Mouse (Mus musculus) myocyte (in vitro differentiated cells): Measurements from ENCODE around the gene Myl7. TPM values are rescaled to one million over a fixed set of nuclear protein-coding genes. Genes with fewer than 3 reads are reported as not detected.

ENCODE experiments used
- H3K27me3 ChIP-seq: one replicate; pipeline ENCODE4 v1.6.1; 2011; ENCODE audit not compliant: control insufficient read depth, insufficient read depth, insufficient read length
- H3K36me3 ChIP-seq: one replicate; pipeline ENCODE4 v1.6.1; 2011; ENCODE audit not compliant: control insufficient read depth, insufficient read depth
- H3K4me2 ChIP-seq: one replicate; pipeline ENCODE4 v1.6.1; 2011; ENCODE audit warnings: low read depth, control low read depth
- H3K4me3 ChIP-seq: one replicate; pipeline ENCODE4 v1.5.1; 2011; ENCODE audit warnings: mild to moderate bottlenecking, control low read depth, moderate library complexity
- H3K79me2 ChIP-seq: one replicate; pipeline ENCODE4 v1.6.1; 2011; ENCODE audit not compliant: control insufficient read depth, insufficient read depth
- H3ac ChIP-seq: one replicate; pipeline ENCODE4 v1.6.1; 2011; ENCODE audit not compliant: control insufficient read depth, insufficient read length
- CEBPB ChIP-seq: IDR thresholded peaks from 2 replicates; pipeline ENCODE4 v1.6.1; 2011; ENCODE audit warnings: mild to moderate bottlenecking, moderate library complexity; ENCODE audit not compliant: poor library complexity, insufficient read depth, severe bottlenecking
- E2F4 ChIP-seq: IDR thresholded peaks from one replicate; pipeline ENCODE4 v1.6.1; 2011; ENCODE audit warnings: mild to moderate bottlenecking, control low read depth, moderate library complexity; ENCODE audit not compliant: insufficient read depth
- MAX ChIP-seq: IDR thresholded peaks from one replicate; pipeline ENCODE4 v1.6.1; 2011; ENCODE audit warnings: low read depth, mild to moderate bottlenecking, control low read depth
- MYOD1 ChIP-seq, 3 experiments: IDR thresholded peaks; one replicate each; pipeline ENCODE4 v1.6.1; 2011; ENCODE audit warnings: control low read depth in 2 of 3, low read depth in 2 of 3, mild to moderate bottlenecking in 2 of 3, moderate library complexity in 1 of 3; ENCODE audit not compliant: insufficient read length in 2 of 3, control insufficient read depth in 1 of 3
- MYOG ChIP-seq, 3 experiments: IDR thresholded peaks; one replicate each; pipeline ENCODE4 v1.6.1; 2011; ENCODE audit warnings: control low read depth in 2 of 3, low read depth in 2 of 3, mild to moderate bottlenecking in 2 of 3; ENCODE audit not compliant: insufficient read length in 2 of 3, control insufficient read depth in 1 of 3, insufficient read depth in 1 of 3
- POLR2A ChIP-seq: IDR thresholded peaks from one replicate; pipeline ENCODE4 v1.6.1; 2011; ENCODE audit warnings: low read depth, mild to moderate bottlenecking, control low read depth, moderate library complexity; ENCODE audit not compliant: insufficient read length
- POLR2AphosphoS2 ChIP-seq: IDR thresholded peaks from one replicate; pipeline ENCODE4 v1.6.1; 2011; ENCODE audit warnings: low read depth, control low read depth; ENCODE audit not compliant: insufficient read length
- REST ChIP-seq: IDR thresholded peaks from one replicate; pipeline ENCODE4 v1.6.1; 2011; ENCODE audit warnings: mild to moderate bottlenecking, control low read depth, moderate library complexity; ENCODE audit not compliant: insufficient read depth, insufficient read length
- SRF ChIP-seq: IDR thresholded peaks from one replicate; pipeline ENCODE4 v1.6.1; 2011; ENCODE audit warnings: low read depth; ENCODE audit not compliant: control insufficient read depth, insufficient read length
- TCF12 ChIP-seq: IDR thresholded peaks from one replicate; pipeline ENCODE4 v1.6.1; 2011; ENCODE audit warnings: mild to moderate bottlenecking, control low read depth; ENCODE audit not compliant: poor library complexity, insufficient read depth, severe bottlenecking
- TCF3 ChIP-seq: IDR thresholded peaks from one replicate; pipeline ENCODE4 v1.6.1; 2011; ENCODE audit warnings: low read depth, control low read depth; ENCODE audit not compliant: insufficient read length
- USF1 ChIP-seq: IDR thresholded peaks from one replicate; pipeline ENCODE4 v1.6.1; 2011; ENCODE audit warnings: low read depth, mild to moderate bottlenecking, control low read depth, moderate library complexity
- polyA plus RNA-seq: library from polyadenylated mRNA; unstranded; fragments of >200 nt; fragmentation: generic; extraction: Trizol; gene quantifications from one replicate; pipeline ENCODE4 v1.2.1, GENCODE M21; 2012; ENCODE audit warnings: missing spikeins

Myl7 gene
- polyA plus RNA-seq, 1 experiment = not detected

DNA sequence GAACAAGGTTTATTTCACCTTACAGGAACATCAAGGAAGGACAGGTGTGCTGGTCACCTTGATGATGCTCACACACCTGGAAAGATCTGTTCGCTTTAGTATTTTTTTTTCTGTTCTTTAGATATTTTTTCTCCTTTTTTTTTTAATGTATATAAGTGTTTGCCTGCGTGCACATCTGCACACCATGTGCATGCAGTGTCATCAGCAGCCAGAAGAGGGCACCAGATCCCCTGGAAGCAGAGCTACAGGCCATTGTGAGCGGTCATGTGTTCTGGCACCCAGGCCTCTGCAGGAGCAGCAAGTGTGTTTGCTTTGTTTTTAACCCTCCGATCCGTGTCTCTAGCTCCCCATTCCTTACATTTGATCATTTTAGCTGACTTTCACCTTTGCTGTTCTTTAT is 18.7 kb downstream of the Myl7 start:
- Histone ChIP-seq H3K4me3 (no peak overlapping the region), H3K27me3 (no peaks in the 10 kb centered on the region), H3K4me2 (no peak overlapping the region), H3K79me2 (no peaks in the 10 kb centered on the region), H3K36me3 (no peaks in the 10 kb centered on the region), H3ac (no peak overlapping the region)
- TF ChIP-seq E2F4 (no peak), SRF (no peak), MYOG (IDR thresholded peaks at IDR 0.05; ENCODE audit: control insufficient read depth in 1 of 3, insufficient read depth in 1 of 3, insufficient read length in 2 of 3, low read depth in 2 of 3) (no peak), MAX (no peak), USF1 (no peak), MYOD1 (IDR thresholded peaks at IDR 0.05; ENCODE audit: control insufficient read depth in 1 of 3, insufficient read length in 2 of 3, low read depth in 2 of 3) (no peak), CEBPB (no peak), TCF12 (no peak)

DNA sequence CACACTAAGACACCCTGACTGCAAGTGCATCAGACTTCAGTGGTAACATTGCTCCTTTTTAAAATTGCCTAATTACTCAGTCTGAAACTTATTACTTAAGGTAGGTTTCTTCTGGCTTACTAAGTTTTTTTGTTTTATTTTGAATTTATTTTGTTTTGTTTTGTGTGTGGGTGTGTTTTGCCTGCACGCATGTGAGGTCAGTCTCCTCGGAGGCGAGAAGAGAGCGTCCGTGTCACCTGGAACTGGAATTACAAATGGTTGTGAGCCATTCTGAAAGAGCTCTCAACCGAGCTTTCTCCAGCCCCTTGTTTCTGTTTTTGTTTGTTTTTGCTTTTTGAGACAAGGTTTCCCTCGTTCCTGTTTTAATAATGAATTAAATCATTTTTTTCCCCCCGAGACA is 19.9 kb downstream of the Myl7 start:
- H3K79me2 ChIP-seq = no peaks in the 10 kb centered on the region
- no peaks in the 10 kb centered on the region for H3K36me3 ChIP-seq
- no peak overlapping the region for H3ac ChIP-seq
- H3K27me3 ChIP-seq = no peaks in the 10 kb centered on the region
- H3K4me2 ChIP-seq = peak overlapping the region; percentile 66
- H3K4me3 ChIP-seq = peak overlapping the region; percentile 50
- TF ChIP-seq MYOD1 (IDR thresholded peaks at IDR 0.05; ENCODE audit: control insufficient read depth in 1 of 3, insufficient read length in 2 of 3, low read depth in 2 of 3) (no peak), SRF (no peak), POLR2A (no peak), TCF12 (no peak)

DNA sequence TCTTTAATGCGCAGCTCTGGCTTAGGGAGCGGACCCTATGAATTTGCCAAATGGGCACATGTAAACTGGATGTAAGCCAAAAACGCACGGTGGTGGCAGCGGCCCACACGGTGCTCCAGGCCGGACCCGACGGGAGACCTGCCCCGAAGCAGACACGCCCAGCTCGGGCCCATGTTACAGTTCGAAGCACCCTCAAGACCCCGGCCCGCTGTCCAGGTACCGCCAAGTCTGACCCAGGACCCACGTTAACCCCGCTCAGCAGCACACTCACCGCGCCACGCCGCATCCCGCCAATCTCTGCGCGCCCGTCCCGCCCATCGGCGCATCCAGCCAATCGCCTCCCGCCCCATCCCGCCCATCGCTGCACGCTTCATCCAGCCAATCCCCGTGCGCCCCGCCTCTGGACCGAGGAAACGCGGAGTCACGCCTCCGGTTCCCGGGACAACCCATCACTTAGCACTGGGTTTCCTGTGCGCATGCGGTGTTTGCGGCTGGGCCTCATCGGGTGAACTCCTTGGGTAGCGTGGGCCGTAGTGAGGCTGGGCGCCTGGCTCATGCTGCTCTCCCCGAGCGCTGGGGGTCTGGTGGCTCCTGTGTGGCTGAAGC is 20.6 kb downstream of the Myl7 start, which contains the start of gene Pold2:
TSS of gene Pold2 (minus strand) at position 372 of the 606 bp plus-strand sequence.
- H3ac ChIP-seq = peak within 1 kb of the TSS; percentile 14
- peak within 1 kb of the TSS; percentile 50 for H3K4me3 ChIP-seq
- H3K79me2 ChIP-seq = no peaks in the 10 kb centered on the region
- H3K36me3 ChIP-seq = no peaks in the 10 kb centered on the region
- H3K4me2 ChIP-seq = peak within 1 kb of the TSS; percentile 88
- no peaks in the 10 kb centered on the region for H3K27me3 ChIP-seq
- TF ChIP-seq REST (no peak), MAX (no peak), POLR2AphosphoS2 (peak; percentile 83), E2F4 (peak; percentile 45), TCF3 (no peak), TCF12 (no peak), USF1 (no peak), CEBPB (no peak), MYOG (IDR thresholded peaks at IDR 0.05; ENCODE audit: control insufficient read depth in 1 of 3, insufficient read depth in 1 of 3, insufficient read length in 2 of 3, low read depth in 2 of 3) (peak in 1 of 3 experiments; percentile 3), SRF (peak; percentile 65), POLR2A (peak; percentile 93), MYOD1 (IDR thresholded peaks at IDR 0.05; ENCODE audit: control insufficient read depth in 1 of 3, insufficient read length in 2 of 3, low read depth in 2 of 3) (no peak)

DNA sequence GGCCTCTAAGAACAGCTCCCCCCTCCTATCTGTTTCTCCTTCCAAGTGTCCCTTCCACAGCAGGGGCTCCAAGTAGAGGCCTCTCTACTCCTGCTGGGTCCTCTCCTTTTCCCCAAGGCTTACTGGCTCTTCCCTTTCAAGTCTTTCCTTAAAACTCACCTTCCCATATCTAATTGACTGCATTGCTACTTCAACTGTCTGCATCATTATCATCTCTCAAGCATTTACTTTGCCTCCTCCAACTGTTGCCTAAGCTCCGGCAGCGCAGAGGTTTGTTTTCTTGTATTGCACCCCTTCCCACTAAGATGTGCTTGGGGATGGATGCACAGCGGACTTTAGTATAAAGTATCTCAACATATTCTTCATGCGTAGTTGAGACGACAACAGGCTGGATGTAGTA is 21.2 kb downstream of the Myl7 start:
- no peaks in the 10 kb centered on the region for H3K27me3 ChIP-seq
- peak overlapping the region; percentile 14 for H3ac ChIP-seq
- H3K4me2 ChIP-seq = peak overlapping the region; percentile 88
- H3K79me2 ChIP-seq = no peaks in the 10 kb centered on the region
- no peak for TF ChIP-seq TCF3
- H3K4me3 ChIP-seq = peak overlapping the region; percentile 50
- H3K36me3 ChIP-seq = no peaks in the 10 kb centered on the region

DNA sequence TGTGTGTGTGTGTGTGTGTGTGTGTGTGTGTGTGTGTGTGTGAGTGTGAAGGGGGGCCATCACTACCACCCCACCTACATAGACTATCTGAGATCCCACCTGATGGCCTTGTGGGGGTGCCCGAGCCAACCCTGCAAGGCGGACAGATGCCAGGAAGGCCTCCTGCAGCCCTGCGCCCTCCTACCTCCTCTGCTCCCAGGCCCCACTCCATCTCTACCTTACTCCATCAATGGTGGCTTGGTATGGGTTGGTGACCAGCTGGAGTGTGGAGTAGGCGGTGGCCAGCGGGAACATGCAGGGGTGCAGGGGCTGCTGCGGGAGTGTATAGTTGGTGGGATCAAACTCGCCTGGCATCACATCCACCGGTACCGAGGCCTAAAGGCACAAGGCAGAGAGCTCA is 25.4 kb downstream of the Myl7 start:
- Histone ChIP-seq H3K4me2 (no peak overlapping the region), H3K79me2 (no peaks in the 10 kb centered on the region), H3K27me3 (no peaks in the 10 kb centered on the region), H3ac (no peak overlapping the region), H3K4me3 (no peak overlapping the region), H3K36me3 (no peaks in the 10 kb centered on the region)
- TF ChIP-seq E2F4 = no peak
- no peak for TF ChIP-seq TCF12
- TF ChIP-seq MYOD1 (IDR thresholded peaks at IDR 0.05; ENCODE audit: control insufficient read depth in 1 of 3, insufficient read length in 2 of 3, low read depth in 2 of 3) = no peak
- no peak for TF ChIP-seq MYOG (IDR thresholded peaks at IDR 0.05; ENCODE audit: control insufficient read depth in 1 of 3, insufficient read depth in 1 of 3, insufficient read length in 2 of 3, low read depth in 2 of 3)
- TF ChIP-seq POLR2AphosphoS2 = peak; percentile 66
